Mouse (Mus musculus) olfactory bulb, adult 2 months (tissue): ENCODE measurements at regions not wholly inside any gene's neighbourhood (a gene's known extent, or its start where the extent isn't known, plus 50 kb on each side); places are given as distances from the start of the nearest gene placed in this dataset.
A peak's percentile ranks its signal among the peaks of the same experiment; 100 is the strongest.

ENCODE experiments used
- H3K27ac ChIP-seq: fragments of 200-500 bp; 2 replicates; pipeline ENCODE4 v1.5.1; 2012; ENCODE audit warnings: low read depth, low read length; ENCODE audit not compliant: insufficient read depth
- H3K4me1 ChIP-seq: fragments of 200-500 bp; 2 replicates; pipeline ENCODE4 v1.6.1; 2012; ENCODE audit warnings: low read length; ENCODE audit not compliant: control insufficient read depth, insufficient read depth
- H3K4me3 ChIP-seq: fragments of 200-500 bp; 2 replicates; pipeline ENCODE4 v1.5.1; 2012; ENCODE audit warnings: mild to moderate bottlenecking, low read depth, low read length, moderate library complexity; ENCODE audit not compliant: insufficient read depth
- CTCF ChIP-seq: fragments of 200-500 bp; IDR thresholded peaks from 2 replicates; pipeline ENCODE4 v1.5.1; 2012; ENCODE audit warnings: low read depth, mild to moderate bottlenecking, low read length, moderate library complexity; ENCODE audit not compliant: insufficient read depth
- POLR2A ChIP-seq: fragments of 200-500 bp; IDR thresholded peaks from 2 replicates; pipeline ENCODE4 v1.6.1; 2012; ENCODE audit warnings: mild to moderate bottlenecking, low read depth, low read length, moderate library complexity; ENCODE audit not compliant: insufficient read depth
- WGBS: fragments of 180-500 bp; shearing (Covaris S2); methylation state at CpG from one replicate; pipeline ENCODE4 v1.1.7; 2018; 5-methylcytosine and 5-hydroxymethylcytosine counted together

GRCm38 (mm10) chr1:164538304-164539043 lies 80.3 kb upstream of the Atp1b1 start:
- TF ChIP-seq POLR2A = no peak
- no peak for TF ChIP-seq CTCF
- no peak overlapping the region for H3K27ac ChIP-seq
- peaks cover 7% of the 10 kb centered on the region for H3K4me1 ChIP-seq
- no peak overlapping the region for H3K4me3 ChIP-seq
- 85% methylated on average over 5 of the region's 5 CpGs for WGBS

GRCm38 (mm10) chr1:164537324-164537948 lies 79.3 kb upstream of the Atp1b1 start:
- WGBS = 77% methylated on average over 7 of the region's 7 CpGs

DNA sequence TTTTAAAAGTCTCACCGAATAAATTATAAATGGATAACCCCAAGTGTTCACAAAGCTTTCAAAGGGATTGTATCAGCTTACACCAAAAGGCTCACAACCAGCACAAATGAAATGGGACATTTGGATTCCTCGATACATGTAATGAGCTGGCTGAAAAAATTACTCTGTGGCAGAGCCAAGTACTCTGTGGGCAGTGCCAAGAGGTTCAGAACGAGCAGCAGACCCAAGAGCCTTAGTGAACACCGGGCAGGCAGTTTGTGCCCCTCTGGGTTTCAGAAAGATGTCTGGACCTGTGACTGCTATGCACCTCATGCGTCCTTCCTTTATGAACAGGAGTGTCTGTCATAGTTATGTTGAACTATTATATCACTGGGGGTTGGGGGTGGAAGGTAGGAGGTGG lies 74.0 kb upstream of the Atp1b1 start:
- TF ChIP-seq CTCF = no peak
- TF ChIP-seq POLR2A = no peak
- 0 out of 2 replicates have a peak overlapping the region, but pooled peaks have one; percentile 8 for H3K27ac ChIP-seq
- 39% methylated on average over 5 of the region's 5 CpGs for WGBS
- H3K4me1 ChIP-seq = peaks cover 2% of the 10 kb centered on the region; the same call in 1 of the 2 replicates
- no peak overlapping the region for H3K4me3 ChIP-seq

More at GRCm38 (mm10) chr1:164537324-164537948, 79.3 kb upstream of the Atp1b1 start:
- H3K4me1 ChIP-seq = peaks cover 5% of the 10 kb centered on the region
- no peak overlapping the region for H3K27ac ChIP-seq
- no peak for TF ChIP-seq CTCF
- no peak for TF ChIP-seq POLR2A
- no peak overlapping the region for H3K4me3 ChIP-seq

DNA sequence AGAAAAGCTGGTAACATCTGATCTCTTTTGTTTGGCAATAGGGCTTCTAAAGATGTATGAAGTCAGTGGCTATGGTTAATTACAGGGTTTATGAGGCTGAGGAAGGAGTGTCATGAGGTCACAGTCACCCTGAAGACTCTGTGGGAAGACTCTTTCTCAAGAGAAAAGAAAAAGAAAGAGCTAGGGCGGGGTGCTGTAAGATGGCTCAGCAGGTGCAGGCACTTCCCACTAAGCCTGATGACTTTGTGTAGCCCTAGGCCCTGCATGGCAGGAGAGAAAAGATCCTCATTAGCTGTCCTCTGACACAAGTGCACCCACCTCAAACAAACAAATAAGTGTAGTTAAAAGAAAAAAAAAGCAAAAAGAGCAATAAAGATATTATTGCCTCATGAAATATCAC lies 73.6 kb upstream of the Atp1b1 start:
- 27% methylated on average over 1 of the region's 1 CpGs for WGBS
- no peak for TF ChIP-seq POLR2A
- no peak for TF ChIP-seq CTCF
- no peak overlapping the region for H3K4me3 ChIP-seq

GRCm38 (mm10) chr1:164526748-164527147 lies 68.6 kb upstream of the Atp1b1 start:
- H3K27ac ChIP-seq = no peak overlapping the region
- TF ChIP-seq CTCF (no peak), POLR2A (no peak)
- H3K4me1 ChIP-seq = no peaks in the 10 kb centered on the region
- 96% methylated on average over 1 of the region's 1 CpGs for WGBS
- no peak overlapping the region for H3K4me3 ChIP-seq

More for the DNA sequence above, 73.6 kb upstream of the Atp1b1 start:
- Histone ChIP-seq H3K4me1 (peaks cover 2% of the 10 kb centered on the region; the same call in 1 of the 2 replicates), H3K27ac (0 out of 2 replicates have a peak overlapping the region, but pooled peaks have one; percentile 8)

DNA sequence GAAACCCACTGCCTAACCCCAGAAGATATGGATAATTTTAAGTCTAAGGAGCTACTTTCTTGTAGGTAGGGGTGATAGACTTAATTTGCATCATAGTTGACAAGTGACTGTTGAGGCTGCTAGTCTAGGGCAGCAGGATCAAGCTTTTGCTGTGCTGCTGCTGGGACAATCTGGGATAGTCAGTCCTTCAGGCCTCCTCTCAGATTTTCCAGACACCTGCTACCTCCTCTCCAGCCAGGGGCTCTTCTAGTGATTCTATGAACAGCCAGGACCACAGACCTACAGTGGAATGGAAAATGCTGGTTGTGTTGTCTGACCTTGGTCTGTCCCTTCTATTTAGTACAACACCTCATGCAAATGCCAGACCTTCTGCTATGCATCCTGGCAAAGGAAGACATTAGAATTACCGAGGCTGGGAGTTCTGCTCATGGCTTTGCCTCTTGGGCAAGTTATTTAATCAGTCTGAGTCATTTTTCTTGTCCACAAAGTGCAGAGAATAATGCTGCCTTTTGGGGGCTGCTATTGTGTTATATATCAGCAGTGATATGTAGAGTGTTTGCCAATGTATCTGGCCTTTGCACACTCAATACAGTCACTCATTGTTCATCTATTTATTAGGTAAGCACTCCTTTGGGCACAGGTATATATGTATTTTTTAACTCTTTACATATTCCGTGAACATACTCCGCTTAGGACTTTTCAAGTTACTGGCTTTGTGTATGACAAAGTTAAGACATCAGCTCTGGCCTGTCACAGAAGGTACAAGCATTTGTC lies 64.4 kb upstream of the Atp1b1 start:
- WGBS = 76% methylated on average over 3 of the region's 3 CpGs
- H3K27ac ChIP-seq = no peak overlapping the region

GRCm38 (mm10) chr1:164521371-164522130 lies 63.4 kb upstream of the Atp1b1 start:
- Histone ChIP-seq H3K4me3 (no peak overlapping the region), H3K27ac (no peak overlapping the region), H3K4me1 (no peaks in the 10 kb centered on the region)
- WGBS = 96% methylated on average over 6 of the region's 6 CpGs
- TF ChIP-seq CTCF = no peak
- TF ChIP-seq POLR2A = no peak

More for the DNA sequence above, 64.4 kb upstream of the Atp1b1 start:
- TF ChIP-seq POLR2A (no peak), CTCF (no peak)
- Histone ChIP-seq H3K4me1 (no peaks in the 10 kb centered on the region), H3K4me3 (no peak overlapping the region)

DNA sequence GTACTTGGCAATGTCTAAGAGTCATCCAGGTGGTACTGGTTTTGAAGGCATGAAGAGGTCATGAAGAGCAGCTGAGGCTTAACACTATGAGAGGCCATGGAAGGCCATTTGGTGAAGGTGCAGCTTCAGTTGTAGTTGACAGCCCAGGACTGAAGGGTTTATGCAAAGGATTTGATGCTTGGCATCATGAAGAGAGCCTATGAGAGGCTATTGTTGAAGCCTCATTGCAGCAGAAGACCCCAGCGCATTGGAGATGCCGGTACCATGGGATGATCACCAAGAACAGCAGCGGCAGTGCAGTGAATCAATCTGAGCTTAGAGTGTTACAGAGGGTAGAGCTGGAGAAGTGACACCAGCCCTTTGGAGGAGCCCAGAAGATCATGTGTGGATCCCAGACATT lies 60.7 kb upstream of the Atp1b1 start:
- Histone ChIP-seq H3K4me3 (no peak overlapping the region), H3K27ac (no peak overlapping the region), H3K4me1 (no peaks in the 10 kb centered on the region)
- over 99% methylated on average over 3 of the region's 3 CpGs for WGBS
- TF ChIP-seq CTCF (no peak), POLR2A (no peak)
